Mouse (Mus musculus) G1E (cell line): ENCODE measurements around the gene Cd3e.

Experiments
- CTCF ChIP-seq: IDR thresholded peaks from 2 replicates; pipeline ENCODE4 v1.5.1; 2012; ENCODE audit warnings: low read depth, low read length, inconsistent platforms, mixed read lengths
- GATA1 ChIP-seq: IDR thresholded peaks from 2 replicates; pipeline ENCODE4 v1.6.1; 2012; ENCODE audit warnings: borderline replicate concordance, low read length, inconsistent platforms, mixed read lengths
- POLR2AphosphoS5 ChIP-seq: IDR thresholded peaks from 2 replicates; pipeline ENCODE4 v1.6.1; 2012; ENCODE audit warnings: low read depth, low read length, inconsistent platforms; ENCODE audit not compliant: insufficient replicate concordance
- TAL1 ChIP-seq: conservative IDR thresholded peaks from 2 replicates; pipeline ENCODE4 v1.6.1; 2012; ENCODE audit warnings: low read depth, low read length, inconsistent platforms, mixed read lengths

DNA sequence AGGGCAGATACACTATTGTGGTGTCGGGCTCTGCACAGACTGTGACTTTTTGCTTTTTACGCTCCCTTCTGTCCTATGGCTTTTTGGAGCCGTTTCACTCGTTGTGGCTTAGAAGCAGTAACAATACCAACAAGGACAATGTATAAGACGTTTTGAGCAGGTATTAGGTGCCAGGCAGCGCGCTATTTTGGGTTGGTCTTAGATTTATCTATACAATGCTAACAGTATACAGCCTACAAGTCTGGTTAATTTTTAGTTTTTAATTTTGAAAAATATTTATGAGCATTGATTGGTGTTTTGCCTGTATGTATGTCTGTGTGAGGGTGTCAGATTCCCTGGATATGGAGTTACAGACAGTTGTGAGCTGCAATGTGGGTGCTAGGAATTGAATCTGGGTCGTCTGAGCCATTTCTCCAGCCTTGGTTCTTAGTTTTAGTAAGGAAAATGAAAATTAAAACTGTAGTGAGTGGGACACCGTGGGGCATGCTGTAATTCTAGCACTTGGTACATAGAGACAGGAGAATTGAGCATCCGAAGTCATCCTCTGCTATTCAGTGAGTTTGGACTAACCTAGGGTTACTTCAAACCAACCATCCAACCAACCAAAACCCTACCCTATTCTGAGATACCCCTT is 43.5 kb downstream of the Cd3e start:
- TF ChIP-seq CTCF: no peak
- TF ChIP-seq GATA1: no peak
- no peak for TF ChIP-seq POLR2AphosphoS5
- TF ChIP-seq TAL1: no peak
